Mouse (Mus musculus) gastrocnemius, postnatal 25 days (tissue): ENCODE results near the gene Fndc10. TPM values are rescaled to one million over a fixed set of nuclear protein-coding genes. Genes with fewer than 3 reads are reported as not detected.
"Not testable (repeated sequence)": the region's sequence is repeated elsewhere in the genome, so short reads cannot be mapped to it uniquely, and the experiment has no call there.

ENCODE experiments used
- DNase-seq: peaks from one replicate; pipeline ENCODE4 v3.0.0; 2022
- total RNA-seq, 2 experiments: library from RNA; stranded (reverse); gene quantifications; 1 replicate in 1 of 2; 2 replicates in 1 of 2; pipeline ENCODE4 v1.2.3; 2021

The Fndc10 gene
- total RNA-seq, 2 experiments from 2014 or later: 1.5 to 1.7 TPM

DNA sequence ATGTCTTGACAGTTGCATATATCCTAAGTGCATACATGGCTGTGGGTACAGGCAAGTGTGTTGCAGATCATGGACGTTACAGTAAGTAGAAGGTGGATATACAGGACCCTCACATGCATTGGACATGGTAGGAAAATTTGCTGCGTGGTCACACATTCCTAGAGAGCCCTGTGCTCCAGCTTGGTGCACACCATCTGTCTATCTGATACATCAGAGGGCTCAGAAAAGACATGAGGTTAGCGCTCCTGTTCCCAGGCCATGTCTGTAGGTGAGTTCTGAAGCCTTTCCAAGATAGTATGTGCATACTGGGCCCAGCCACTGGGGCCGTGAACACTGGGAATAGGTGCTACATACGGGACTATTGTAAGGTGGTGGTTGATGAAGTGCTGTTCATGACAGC lies 42.3 kb downstream of the Fndc10 start:
- DNase-seq: no peak

DNA sequence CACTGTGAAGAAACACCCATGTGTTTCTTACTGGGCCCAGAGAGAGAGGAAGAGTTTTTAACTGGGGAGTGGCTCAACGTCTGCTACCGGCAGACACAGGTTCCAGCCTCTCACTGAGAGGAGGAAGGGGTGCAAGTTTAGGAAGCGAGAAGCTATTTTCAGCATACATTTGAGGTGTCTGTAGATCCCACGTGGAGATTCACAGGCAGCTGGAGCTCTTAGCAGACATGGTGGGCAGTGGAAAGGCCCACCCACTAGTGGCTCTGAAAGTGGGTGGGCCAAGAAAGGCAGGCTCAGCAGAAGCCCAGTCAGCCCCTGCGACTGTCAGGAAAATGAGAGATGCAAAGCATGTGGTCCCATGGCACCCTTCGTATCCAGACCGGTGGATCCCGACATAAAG lies 44.1 kb downstream of the Fndc10 start:
- no peak for DNase-seq

DNA sequence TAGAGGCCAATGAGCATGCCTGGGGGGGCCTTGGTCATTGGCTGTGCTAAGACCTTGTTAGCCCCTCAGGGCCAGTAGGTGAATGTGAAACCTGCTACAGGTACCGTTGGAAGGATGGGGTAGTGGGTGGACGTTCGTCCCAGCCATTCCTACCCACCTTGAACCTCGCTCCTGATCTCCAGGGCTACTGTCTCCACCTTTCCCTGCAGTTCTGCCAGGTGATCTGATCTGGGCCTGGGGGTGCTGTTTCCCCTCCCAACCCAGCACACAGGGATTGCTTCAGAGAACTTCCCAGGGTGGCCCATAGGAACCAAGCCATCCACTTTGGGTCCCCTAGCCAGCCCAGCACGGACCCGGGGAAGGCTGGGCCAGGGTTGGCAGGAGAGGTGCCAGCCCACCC lies 45.0 kb downstream of the Fndc10 start:
- no peak for DNase-seq

DNA sequence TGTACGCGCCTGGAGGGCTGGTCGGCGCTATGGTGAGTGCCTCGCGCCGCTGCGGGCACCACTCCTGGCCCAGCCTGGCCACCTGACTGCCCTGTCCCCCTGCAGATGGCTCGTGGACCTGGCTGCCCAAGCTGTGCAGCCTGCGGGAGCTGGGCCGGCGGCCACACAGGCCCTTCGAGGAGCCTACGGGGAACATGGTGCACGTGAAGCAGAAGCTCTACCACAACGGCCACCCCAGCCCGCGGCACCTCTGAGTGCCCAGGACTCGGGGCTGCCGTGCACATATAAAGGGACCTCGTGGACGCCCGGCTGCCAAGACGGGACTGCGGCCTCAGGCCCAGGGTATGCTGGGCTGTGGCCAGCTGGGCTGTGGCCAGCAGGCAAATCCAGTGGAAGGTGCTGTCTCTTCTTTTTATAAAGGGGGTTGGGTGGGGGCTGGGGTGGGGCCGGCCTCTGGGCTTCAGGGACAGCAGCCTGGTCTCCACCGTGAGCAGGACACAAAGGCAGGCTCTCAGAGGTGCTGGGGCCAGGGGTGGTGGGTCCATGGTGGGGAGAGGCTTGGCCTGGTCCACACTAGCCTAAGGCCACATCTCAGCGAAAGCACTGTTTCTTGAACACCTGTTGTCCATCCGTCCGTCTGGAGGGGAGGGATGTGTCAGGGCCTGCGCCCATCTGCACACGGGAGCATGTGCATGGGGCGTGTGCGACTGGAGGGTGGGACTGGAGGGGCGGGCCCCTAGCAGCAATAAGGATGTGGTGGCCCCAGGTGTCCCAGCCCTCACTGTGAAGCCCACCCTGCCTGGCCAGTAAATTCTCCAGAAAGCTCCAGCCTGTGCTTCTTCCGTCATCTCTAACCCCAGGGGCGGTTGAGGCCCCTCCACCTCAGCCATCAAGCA lies 45.8 kb downstream of the Fndc10 start:
- no peak for DNase-seq

DNA sequence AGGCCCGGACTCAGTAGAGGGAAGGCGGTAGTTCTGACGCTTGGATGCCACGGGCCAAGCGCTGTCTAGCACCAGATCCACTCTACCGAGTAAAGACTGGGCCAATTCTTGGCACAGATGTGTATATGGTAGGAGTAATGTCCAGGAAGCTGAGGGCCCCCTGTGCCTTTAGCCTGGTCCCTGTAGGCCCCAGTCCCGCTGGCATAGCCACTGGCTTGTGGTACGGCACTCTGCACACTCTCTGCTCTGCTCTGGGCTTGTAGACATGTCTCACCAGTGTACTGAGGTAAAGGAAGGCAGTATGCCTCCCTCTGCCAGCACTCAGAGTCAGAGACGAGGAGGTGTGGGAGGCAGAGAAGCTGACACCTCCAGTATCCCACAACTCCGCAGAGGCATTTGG lies 46.5 kb downstream of the Fndc10 start:
- DNase-seq: not testable (repeated sequence)

DNA sequence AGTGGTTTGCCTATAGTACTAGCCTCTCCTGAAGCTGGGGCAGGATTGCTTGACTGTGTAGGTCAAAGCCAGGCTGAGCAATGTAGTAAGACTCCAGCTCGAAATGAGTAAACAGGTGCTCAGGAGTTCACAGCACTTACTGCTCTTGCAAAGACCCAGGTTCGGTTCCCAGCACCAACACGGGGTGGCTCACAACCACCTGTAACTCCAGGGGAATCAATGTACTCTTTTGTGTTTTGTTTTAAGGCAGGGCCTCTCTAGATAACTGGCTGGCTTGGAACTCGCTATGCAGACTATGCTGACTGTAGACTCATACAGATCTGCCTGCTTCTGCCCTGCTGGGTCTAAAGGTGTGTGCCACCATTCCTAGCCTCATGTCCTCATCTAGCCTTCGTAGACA lies 48.5 kb downstream of the Fndc10 start:
- DNase-seq: no peak

DNA sequence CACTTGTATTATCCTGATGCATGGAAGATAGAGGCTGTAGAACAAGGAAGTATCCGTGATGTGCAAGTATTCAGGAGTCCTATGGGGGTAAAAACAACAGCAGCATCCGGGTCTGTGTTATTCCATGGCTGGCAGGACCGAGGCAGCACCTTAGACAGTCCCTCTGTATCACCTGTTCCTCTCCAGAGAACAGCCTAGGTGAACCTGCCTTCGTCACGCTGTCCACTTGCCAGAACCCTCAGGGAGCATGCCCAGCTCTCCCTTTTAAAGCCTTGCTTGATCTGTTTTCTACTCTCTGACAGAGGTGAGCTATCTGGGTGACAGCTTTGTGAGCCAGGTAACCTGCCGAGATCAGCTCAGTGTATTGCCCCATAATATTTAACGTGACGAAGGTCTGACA lies 50.3 kb downstream of the Fndc10 start:
- DNase-seq: no peak

DNA sequence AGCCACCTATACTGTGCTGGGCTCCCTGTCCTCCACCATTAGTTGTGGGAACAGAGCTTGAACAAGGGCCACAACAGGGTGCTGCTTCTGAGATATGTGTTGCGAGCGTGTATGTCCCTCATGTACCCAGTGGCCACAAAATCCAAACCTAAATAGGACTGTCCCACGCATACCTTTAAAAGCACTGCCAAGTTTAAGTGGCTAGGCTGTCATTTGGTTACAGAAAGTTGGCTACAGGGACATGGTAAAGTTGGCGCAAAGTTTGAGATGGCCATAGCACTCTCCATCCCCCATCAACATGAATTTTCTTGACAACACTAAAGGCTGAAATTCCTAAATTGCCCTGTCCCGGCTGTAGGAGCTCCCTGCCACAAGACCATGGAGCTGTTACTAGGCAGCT lies 51.0 kb downstream of the Fndc10 start:
- DNase-seq: no peak

Other genes with a start within 250 kb of the Fndc10 start
- 100 to 1,000 TPM; 262 to 263 TPM for gene Tmem52, start 225.2 kb upstream of the Fndc10 start, total RNA-seq
- gene Gnb1, start 203.0 kb upstream of the Fndc10 start, total RNA-seq: 10 to 100 TPM; 59.1 to 72.0 TPM
- 10 to 100 TPM; 17.3 to 19.2 TPM for gene Nadk, start 132.0 kb upstream of the Fndc10 start, total RNA-seq
- gene Slc35e2, start 92.9 kb upstream of the Fndc10 start, total RNA-seq: 1 to 10 TPM; 3.7 TPM
- 10 to 100 TPM; 25.9 to 26.1 TPM for gene Cdk11b, start 69.5 kb upstream of the Fndc10 start, total RNA-seq
- gene Gm10563, start 48.9 kb upstream of the Fndc10 start, total RNA-seq: not detected
- 1 to 10 TPM; 3.0 to 5.0 TPM for gene Mmp23, start 41.0 kb upstream of the Fndc10 start, total RNA-seq
- gene Mib2, start 25.1 kb upstream of the Fndc10 start, total RNA-seq: 10 to 100 TPM; 14.4 to 14.5 TPM
- 10 to 100 TPM; 32.4 to 36.3 TPM for gene Ssu72, start 10.5 kb downstream of the Fndc10 start, total RNA-seq
- under 1 TPM; 0.26 to 0.27 TPM for gene Tmem240, start 40.5 kb downstream of the Fndc10 start, total RNA-seq
- gene Atad3a, start 66.8 kb downstream of the Fndc10 start, total RNA-seq: 10 to 100 TPM; 26.3 to 31.4 TPM
- 1 to 10 TPM; 5.0 to 5.4 TPM for gene Vwa1, start 80.4 kb downstream of the Fndc10 start, total RNA-seq
- gene Tmem88b, start 91.5 kb downstream of the Fndc10 start, total RNA-seq: under 1 TPM; 0.88 to 0.92 TPM
- gene Ankrd65, start 96.1 kb downstream of the Fndc10 start, total RNA-seq: not detected
- 10 to 100 TPM; 45.1 to 47.7 TPM for gene Mrpl20, start 108.5 kb downstream of the Fndc10 start, total RNA-seq
- gene Ccnl2, start 118.1 kb downstream of the Fndc10 start, total RNA-seq: 10 to 100 TPM; 20.4 to 26.6 TPM
- gene Aurkaip1, start 136.9 kb downstream of the Fndc10 start, total RNA-seq: 10 to 100 TPM; 68.4 to 70.9 TPM
- gene Mxra8, start 145.3 kb downstream of the Fndc10 start, total RNA-seq: 10 to 100 TPM; 37.5 to 37.6 TPM
- gene Dvl1, start 153.1 kb downstream of the Fndc10 start, total RNA-seq: 100 to 1,000 TPM in 1 of 2 experiments, 10 to 100 TPM in 1; 100.0 to 103 TPM
- gene Tas1r3, start 169.0 kb downstream of the Fndc10 start, total RNA-seq: under 1 TPM in 1 of 2 experiments, not detected in 1; 0.11 TPM
- 10 to 100 TPM; 15.6 to 16.6 TPM for gene Cptp, start 175.1 kb downstream of the Fndc10 start, total RNA-seq
- gene Ints11, start 175.2 kb downstream of the Fndc10 start, total RNA-seq: 10 to 100 TPM; 14.1 to 17.9 TPM
- 10 to 100 TPM; 10.2 to 11.2 TPM for gene Pusl1, start 197.4 kb downstream of the Fndc10 start, total RNA-seq
- 10 to 100 TPM in 1 of 2 experiments, 1 to 10 TPM in 1; 7.2 to 10.4 TPM for gene Acap3, start 197.5 kb downstream of the Fndc10 start, total RNA-seq
- 10 to 100 TPM; 50.2 to 50.8 TPM for gene Ube2j2, start 249.5 kb downstream of the Fndc10 start, total RNA-seq